Mouse (Mus musculus) G1E-ER4 (cell line): ENCODE data around the gene Rpap2. TPM values are rescaled to one million over a fixed set of nuclear protein-coding genes. Genes with fewer than 3 reads are reported as not detected.

Source experiments
- GATA1 ChIP-seq: IDR thresholded peaks from one replicate; pipeline ENCODE4 v1.8.0; 2012; ENCODE audit warnings: low read length, inconsistent platforms
- polyA plus RNA-seq: library from polyadenylated mRNA; stranded (reverse); fragments of >175 nt; gene quantifications from 2 replicates; pipeline ENCODE4 v1.2.3, GENCODE M21; 2012

The Rpap2 gene
- polyA plus RNA-seq, 1 experiment: 1.8 TPM

DNA sequence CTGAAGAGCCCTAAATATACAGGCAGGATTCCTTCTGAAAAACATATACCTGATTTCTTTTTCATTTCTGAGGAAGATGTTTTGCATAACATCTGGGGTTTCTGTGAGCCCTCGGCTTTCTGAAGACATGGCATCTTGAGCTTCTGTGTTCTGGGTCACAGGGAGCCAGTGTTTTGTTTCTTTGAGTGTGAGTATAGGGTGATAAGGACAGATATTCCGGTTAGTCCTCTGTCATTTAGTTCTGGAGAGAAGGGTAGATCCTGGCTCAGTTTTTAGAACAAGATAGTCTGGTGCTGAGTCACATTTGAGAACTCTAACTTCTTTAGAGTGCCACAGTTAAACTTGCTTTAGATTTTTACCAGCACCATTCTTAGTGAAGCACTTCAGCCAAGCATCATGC lies 52.5 kb downstream of the Rpap2 start:
- no peak for TF ChIP-seq GATA1

DNA sequence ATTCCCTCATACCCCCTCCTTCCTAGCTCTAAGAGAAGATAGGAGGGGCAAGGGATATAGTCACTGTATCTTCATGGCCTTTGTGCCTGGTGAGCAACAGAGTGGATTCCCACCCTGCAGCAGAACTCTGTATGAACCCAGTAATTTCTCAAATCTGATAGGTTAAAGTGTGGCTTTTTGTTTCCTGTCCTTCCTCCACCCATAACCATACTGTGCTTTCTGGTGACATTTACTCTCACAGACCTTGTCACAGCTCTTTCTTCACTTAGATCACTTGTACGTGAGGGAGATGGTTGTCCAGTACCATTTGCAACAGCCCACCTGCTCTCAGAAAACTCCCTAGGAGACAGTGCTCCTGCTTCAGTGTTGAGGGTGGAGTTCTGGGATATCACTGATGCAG lies 53.3 kb downstream of the Rpap2 start:
- TF ChIP-seq GATA1: no peak

DNA sequence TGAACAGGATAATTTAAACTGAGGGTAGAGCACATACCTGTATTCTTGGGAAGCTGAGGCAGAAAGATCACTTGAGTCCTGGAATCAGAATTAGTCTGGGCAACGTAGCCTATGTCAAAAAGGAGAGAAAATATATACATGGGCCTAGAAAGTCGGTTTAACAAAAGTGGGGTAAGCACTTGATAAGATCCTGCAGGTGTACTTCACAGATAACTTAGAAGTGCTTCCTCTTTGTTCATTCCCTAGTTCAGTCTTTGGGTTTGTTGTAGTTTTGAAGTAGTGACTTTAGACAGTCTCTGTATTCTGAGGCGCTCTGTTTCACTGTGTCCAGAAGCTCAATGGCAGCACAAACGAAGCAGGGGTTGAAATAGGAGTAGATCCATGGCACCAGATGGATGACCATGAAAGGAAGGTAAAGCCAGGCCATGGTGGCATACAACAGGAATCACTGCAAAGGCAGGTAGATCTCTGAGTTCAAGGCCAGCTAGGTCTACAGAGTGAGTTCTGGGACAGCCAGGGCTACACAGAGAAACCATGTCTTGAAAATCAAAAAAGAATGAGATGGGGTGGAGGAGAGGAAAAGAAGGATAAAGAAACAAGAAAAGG lies 55.0 kb downstream of the Rpap2 start:
- TF ChIP-seq GATA1: no peak

DNA sequence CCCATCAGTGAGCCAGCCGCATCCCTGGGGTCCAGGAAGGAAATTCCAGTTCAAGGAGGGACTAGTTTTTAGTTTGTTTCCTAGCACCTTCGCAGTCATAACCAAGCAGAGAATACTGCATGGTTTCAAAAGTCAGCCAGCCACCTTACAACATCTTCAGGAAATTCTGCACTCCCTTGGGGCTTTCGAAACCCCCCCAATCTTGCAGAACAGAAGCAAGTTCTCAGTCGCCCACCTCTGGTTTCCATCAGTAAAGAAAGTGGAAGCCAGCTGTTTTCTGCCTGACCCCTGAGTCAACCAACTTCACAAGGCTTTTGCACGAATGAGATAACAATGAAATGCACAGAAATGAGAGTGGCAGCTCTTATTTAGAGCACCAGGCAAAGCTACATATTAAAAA lies 81.2 kb downstream of the Rpap2 start:
- TF ChIP-seq GATA1: no peak

DNA sequence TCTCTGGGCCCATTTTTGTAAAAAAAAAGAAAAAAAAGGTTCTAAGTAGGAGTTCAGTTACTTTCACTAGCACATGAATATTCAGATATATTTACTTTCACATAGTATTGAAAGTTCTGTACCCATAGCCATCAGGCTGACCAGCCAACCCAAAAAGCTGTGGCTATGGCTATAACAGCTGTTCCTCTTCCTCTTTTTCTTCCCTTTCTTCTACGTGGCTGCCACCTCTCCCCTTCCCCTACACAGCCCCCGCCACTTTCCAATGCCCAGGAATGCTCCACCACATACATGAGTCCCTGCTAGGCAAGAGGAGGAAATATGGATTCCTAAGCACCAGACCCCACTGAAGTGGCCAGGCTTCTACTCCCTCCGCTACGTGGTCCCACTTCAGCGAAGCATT lies 84.1 kb downstream of the Rpap2 start:
- TF ChIP-seq GATA1: no peak

DNA sequence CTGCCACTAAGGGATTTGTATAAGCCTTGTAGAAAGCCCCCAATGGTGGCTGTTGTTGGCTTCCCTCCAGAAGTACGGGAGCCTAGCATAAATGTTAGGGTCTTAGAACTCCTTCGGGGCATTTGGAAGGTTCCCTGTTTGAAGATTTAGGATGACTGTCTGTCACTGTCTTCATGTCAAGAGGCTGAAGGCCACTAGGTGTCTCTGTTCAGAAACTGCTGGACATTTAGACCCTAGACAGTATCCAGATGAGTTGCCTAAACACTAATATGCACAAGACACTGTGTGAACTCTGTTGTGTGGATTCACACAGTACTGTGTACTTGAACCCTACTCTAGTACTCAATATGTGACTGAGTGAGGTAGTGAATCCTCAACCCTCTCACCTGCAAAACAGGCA lies 87.2 kb downstream of the Rpap2 start:
- no peak for TF ChIP-seq GATA1

DNA sequence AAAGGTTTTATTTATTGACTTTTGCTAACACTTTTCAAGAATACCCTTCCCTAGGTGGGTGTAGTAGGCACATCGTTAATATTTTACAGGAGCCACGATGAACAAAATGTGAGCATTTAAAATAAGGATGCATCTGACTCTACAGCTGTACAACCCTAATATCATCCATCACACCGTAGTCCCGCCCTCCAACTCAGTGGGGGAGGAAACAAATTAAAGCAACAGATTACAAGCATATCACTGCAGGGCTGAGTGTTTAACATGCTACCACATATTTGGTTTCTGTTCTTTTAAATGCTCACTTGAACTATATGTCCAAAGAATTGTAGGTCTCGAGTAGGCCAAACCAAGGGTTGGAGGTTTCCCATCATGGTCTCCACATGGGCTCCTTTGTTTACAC lies 90.0 kb downstream of the Rpap2 start:
- no peak for TF ChIP-seq GATA1

DNA sequence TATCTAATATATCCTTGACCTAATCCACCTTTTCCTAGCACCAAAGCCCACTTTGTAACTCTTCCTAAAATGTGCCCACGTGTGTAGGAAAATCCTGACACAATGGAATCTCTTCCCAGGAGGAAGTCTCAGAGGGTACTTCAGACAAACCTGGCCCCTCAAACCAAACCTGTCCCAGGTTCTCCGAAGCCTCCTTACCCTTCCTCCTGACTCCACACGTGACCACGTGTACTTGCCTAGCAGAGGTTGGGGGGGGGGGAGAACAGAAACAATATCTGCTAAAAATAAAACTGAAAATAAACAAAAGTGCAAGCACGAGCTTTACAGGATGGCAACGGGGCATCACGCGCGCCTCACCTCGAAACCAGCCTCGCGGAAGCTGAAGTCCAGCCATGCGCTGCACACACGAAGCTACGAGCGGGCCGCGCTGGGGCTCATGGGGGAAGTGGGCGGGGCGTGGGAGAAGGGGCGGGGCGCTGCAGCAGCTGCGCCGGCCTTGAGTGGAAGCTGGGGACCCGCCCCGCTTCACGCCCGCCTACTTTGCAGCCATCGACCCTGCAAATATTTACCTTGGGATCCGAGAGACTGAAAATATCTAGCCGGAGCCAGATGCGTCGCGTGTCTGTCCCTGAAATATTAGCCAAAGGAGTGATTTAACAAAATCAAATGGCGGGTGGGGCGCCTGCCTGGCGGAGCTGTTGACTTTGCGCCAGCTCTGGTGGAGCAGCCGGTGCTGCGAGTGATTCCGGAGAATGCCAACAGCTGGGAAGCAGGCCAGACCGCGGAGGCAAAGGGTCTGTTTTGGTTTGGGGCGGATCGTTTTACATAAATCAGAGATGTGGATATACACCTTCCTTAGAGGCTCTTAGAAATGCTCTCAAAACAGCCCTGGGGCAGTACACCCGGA lies 90.7 kb downstream of the Rpap2 start:
- no peak for TF ChIP-seq GATA1

DNA sequence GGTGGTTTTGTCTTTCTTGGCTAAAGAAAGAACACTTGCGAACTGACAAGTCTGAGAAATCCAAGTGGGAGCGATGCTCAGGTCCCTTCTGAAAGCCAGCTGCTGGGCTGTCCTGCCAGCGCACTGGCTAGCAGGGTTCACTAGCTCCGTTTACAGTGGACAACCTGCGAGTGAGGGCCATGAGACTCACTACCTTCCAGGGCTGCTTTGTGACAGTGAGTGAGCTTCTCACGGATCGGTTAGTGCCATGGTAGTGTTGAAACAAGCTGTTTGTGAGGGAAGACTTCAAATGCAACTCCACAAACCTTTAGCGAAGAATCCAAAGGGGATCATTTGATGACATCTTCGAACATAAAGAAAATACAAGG lies 91.3 kb downstream of the Rpap2 start:
- TF ChIP-seq GATA1: no peak

DNA sequence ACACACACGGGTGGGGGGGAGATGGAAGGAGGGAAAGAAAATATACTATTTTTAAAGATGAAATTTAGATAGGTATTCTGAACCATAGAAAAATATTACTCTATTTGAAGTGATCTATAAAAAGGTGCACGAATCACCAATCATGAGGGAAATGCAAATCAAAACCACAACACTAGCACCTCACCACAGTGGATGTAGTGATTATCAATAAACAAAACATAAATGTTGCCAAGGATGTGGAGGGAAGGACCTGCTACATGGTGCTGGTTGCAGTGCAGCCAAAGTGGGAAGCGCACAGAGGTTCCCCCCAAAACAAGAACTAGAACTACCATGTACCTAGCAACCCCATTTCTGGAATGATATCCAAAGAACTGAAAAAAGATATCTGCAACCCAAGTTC lies 97.8 kb downstream of the Rpap2 start:
- no peak for TF ChIP-seq GATA1

DNA sequence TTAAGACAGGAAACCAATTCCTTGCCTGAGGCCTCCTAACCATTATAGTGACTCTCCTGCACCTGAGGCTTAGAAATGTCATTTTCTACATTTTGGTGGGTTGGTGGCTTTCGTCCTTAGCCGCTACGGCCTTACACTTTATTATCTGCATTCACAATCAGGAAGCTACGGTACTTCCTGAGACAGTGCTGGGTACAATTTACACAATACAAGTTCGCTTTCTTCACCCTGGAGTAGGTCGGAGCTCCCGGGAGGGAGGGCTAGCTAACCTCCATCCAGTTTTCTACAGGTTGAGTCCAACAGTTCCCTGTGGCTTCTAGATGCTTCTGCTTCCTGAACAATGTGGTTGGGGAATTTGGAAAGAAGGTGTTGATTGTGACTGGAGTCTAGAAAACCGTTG lies 101.7 kb downstream of the Rpap2 start:
- TF ChIP-seq GATA1: no peak

DNA sequence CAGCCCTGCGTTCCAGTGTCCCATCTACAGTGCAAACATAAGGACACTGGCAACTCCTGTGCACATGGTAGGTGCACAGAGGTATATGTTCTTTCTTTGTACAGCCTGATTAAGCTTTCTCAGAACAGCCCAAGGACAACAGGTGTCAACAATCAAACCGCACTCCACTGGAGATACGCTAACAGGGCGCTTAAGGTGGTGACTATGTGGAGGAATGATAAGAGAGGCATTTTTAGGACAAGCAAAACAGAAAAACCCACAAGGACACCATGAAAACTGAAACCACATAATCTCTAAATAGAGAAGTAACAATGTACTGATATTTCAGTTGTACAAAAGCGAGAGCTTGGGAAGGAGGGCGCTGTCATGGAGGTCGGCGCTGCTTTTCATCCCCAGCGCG lies 103.7 kb downstream of the Rpap2 start:
- TF ChIP-seq GATA1: no peak

DNA sequence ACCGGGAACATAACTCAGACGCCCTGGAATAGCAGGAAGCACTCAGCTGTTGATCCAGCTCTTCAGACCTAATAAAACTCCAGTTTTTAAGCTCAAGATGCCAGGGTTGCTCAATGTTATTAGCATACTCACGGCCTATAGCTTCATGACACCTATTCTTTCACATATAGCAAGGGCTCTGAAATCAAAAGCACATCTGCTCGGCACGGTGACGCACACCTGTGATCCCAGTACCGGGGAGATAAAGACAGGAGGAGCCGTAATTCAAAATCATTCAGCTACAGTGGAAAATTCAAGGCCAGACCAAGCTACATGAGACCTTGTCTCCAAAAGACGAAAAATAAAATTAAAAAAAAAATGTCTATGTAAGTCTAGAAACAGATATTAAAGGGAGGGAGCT lies 104.5 kb downstream of the Rpap2 start:
- no peak for TF ChIP-seq GATA1

DNA sequence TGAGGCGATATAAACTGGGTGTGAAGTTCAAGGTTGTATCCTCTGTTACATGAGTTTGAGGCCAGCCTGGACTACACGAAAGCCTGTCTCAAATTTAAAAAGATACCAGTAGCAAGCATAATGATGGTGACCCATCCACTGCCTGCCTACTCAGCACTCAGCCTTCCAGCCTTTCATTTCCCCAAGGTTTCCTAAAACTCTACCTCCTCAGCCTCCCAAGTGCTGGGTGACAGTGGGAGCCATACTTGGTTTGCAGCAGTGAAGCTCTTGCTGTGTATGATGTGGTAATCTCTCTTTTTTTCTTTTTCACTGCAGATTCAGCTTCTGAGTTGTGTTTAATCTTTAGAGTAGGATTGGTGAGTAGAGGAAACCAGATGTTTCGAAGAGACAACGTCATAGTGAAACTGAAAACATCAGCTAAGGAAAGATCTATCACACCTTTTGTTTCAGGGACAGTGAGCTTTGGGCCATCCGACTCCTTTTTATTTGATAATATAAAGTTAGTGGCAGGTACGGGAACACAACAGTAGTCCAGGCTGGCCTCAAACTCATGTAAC lies 106.1 kb downstream of the Rpap2 start:
- TF ChIP-seq GATA1: no peak

DNA sequence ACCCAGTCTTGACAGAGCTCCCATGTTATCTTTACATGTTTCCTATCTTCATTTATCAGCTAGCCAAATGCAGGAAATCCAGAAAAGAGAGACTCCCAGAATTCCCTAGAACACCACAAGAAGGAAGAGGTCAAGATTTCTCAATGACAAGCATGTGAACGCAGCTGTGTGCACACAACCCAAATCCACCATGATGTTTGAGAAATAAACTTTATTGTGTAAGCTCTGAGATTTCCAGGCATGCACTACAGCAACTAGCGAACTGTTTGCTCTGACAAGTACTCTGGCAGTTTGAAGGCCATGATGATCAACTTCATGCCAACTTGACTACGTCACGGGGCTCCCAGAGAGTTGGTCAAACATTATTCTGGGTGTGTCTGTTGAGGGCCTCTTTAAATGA lies 108.6 kb downstream of the Rpap2 start:
- TF ChIP-seq GATA1: no peak

DNA sequence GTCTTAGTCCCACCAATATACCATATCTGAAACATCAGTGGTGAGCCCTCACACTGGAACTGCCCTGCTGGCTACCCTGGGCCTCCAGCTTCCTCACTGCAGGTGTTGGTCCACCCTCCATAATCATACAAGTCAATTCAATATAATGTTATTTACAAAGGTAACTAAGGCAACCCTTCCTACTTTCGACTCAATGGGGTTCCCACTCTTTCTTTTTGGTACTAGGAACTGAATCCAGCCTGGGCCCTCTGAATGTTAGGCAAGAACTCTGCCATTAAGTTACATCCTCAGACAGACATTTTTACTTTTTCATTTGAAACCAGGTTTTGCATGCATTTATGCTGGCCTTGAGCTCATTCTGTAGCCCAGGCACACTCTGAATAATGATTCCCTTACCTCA lies 109.1 kb downstream of the Rpap2 start:
- no peak for TF ChIP-seq GATA1
